Mouse (Mus musculus) left cerebral cortex, postnatal 36 days (tissue): Measurements from ENCODE around the gene Lipk. TPM values are rescaled to one million over a fixed set of nuclear protein-coding genes. Genes with fewer than 3 reads are reported as not detected.

Experiments used
- microRNA-seq: library from miRNA; unstranded; fragments of <30 nt; microRNA quantifications from one replicate; pipeline ENCODE4 v1.2.0, GENCODE M21; 2022
- total RNA-seq, 2 experiments: library from RNA; stranded (reverse); gene quantifications; 2 replicates each; pipeline ENCODE4 v1.2.3; 2021

Gene Lipk
- total RNA-seq, 2 experiments from 2014 or later = not detected

Small RNA genes within 50 kb of the gene (microRNA-seq; reads per million reads assigned to microRNA genes)
- gene Gm23334 = not detected

Other genes starting within 250 kb of the Lipk start
- 1 to 10 TPM; 4.6 to 5.1 TPM for gene Lipo3, start 246.3 kb upstream of the Lipk start, total RNA-seq
- not detected for gene Lipo1, start 220.8 kb upstream of the Lipk start, total RNA-seq
- not detected for gene Lipf, start 47.1 kb upstream of the Lipk start, total RNA-seq
- not detected for gene Lipn, start 59.1 kb downstream of the Lipk start, total RNA-seq
- not detected for gene Lipm, start 92.6 kb downstream of the Lipk start, total RNA-seq
- under 1 TPM in 1 of 2 experiments, not detected in 1; 0.41 TPM for gene Ankrd22, start 157.8 kb downstream of the Lipk start, total RNA-seq
- gene Stambpl1, start 183.9 kb downstream of the Lipk start, total RNA-seq = 10 to 100 TPM; 18.0 to 18.4 TPM
- gene Acta2, start 247.3 kb downstream of the Lipk start, total RNA-seq = 10 to 100 TPM; 18.2 to 18.9 TPM